Mouse (Mus musculus): ENCODE data around the gene Plk5. TPM values are rescaled to one million over a fixed set of nuclear protein-coding genes. Genes with fewer than 3 reads are reported as not detected.

Plk5 gene
- polyA plus RNA-seq, 1 experiment from 2014 or later = 0.07 TPM

DNA sequence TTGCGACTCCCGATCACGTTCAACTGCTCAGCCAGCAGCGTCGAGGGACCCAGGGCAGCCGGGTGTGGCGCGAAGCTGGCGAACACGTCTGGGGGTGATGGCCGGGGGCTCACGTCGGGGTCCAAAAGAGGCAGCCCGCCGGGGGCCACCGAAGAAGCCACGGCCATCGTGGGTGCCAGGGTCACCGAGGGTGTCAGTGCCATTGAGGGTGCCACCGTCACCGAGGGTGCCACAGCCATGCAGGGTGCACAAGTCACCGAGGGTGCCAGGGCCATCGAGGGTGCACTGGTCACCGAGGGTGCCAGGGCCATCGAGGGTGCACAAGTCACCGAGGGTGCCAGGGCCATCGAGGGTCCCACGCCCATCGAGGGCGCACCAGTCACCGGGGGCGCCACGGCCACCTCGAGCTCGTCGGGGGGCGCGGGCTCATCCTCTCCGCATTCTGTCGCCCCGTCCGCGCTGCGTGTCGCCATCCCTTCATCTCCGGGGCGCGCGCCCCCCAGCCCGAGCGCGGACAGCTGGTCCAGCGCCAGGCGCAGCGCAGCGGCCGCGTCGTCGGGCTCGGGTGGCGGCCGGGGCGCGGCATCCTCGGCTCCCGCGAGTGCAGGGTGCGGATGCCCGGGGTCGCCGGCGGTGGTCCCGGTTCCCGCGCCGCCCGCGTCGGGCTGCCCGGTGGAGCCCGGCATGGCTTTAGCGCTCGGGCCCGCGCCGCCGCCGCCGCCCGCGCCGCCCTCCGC is 30.6 kb downstream of the Plk5 start:
- no peaks in the 10 kb centered on the region for H3K27me3 ChIP-seq (ENCODE audit: control insufficient read depth, insufficient read depth, low read length)
- no peaks in the 10 kb centered on the region for H3K9me3 ChIP-seq (replicated peaks; ENCODE audit: control insufficient read depth, low read length)
- WGBS = under 1% methylated on average over 83 of the region's 94 CpGs
- H3K9ac ChIP-seq (ENCODE audit: low read length) = peak overlapping the region; percentile 87
- H3K27ac ChIP-seq (ENCODE audit: low read length) = peak overlapping the region; percentile 44
- peak overlapping the region; percentile 98 for H3K4me2 ChIP-seq (ENCODE audit: low read depth, low read length)
- peaks cover 22% of the 10 kb centered on the region for H3K4me1 ChIP-seq (ENCODE audit: control insufficient read depth, insufficient read depth, low read length)
- peak; percentile 15 for ATAC-seq (replicated peaks; ENCODE audit: extremely low read depth, insufficient read depth, low FRiP score)
- peaks cover 23% of the 10 kb centered on the region for H3K36me3 ChIP-seq (ENCODE audit: control insufficient read depth, insufficient read depth)
- H3K4me3 ChIP-seq (ENCODE audit: low read length) = peak overlapping the region; percentile 75

DNA sequence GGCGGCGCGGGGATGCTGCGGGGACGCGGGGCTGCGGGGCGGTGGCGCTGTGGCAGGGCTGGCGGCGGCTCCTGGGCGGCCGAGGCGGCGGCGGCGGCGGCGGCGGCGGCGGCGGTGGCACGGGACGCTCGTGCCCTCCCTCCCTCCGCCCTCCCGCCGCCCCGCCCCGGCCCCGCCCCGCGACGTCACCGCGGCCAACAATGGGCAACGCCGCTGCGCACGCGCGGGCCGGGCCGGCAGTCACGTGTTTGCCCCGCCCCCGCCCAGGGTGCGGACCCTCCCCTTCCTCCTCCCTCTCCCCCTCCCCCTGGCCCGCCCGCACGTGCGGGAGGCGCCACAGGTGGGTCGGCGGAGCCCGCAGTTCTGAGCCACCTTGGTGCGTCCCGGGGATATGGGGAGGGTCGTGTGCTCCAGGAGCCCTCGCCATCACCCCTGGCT is 31.3 kb downstream of the Plk5 start, which contains the start of gene Mex3d:
Gene Mex3d (minus strand): TSS at position 138 of the 438 bp plus-strand sequence.
- H3K9ac ChIP-seq (ENCODE audit: low read length) = peak within 1 kb of the TSS; percentile 87
- peak within 1 kb of the TSS; percentile 98 for H3K4me2 ChIP-seq (ENCODE audit: low read depth, low read length)
- ATAC-seq (replicated peaks; ENCODE audit: extremely low read depth, insufficient read depth, low FRiP score) = peak; percentile 77
- no peaks in the 10 kb centered on the region for H3K27me3 ChIP-seq (ENCODE audit: control insufficient read depth, insufficient read depth, low read length)
- H3K27ac ChIP-seq (ENCODE audit: low read length) = peak within 1 kb of the TSS; percentile 75
- WGBS = 0% methylated on average over 19 of the region's 61 CpGs
- no peaks in the 10 kb centered on the region for H3K9me3 ChIP-seq (replicated peaks; ENCODE audit: control insufficient read depth, low read length)
- peaks cover 22% of the 10 kb centered on the region for H3K4me1 ChIP-seq (ENCODE audit: control insufficient read depth, insufficient read depth, low read length)
- H3K4me3 ChIP-seq (ENCODE audit: low read length) = peak within 1 kb of the TSS; percentile 75
- H3K36me3 ChIP-seq (ENCODE audit: control insufficient read depth, insufficient read depth) = peaks cover 23% of the 10 kb centered on the region

GRCm38 (mm10) chr10:80388731-80389130 is 32.5 kb downstream of the Plk5 start:
- WGBS = 38% methylated on average over 2 of the region's 2 CpGs
- Histone ChIP-seq H3K4me3 (ENCODE audit: low read length) (no peak overlapping the region), H3K27me3 (ENCODE audit: control insufficient read depth, insufficient read depth, low read length) (no peaks in the 10 kb centered on the region), H3K4me1 (ENCODE audit: control insufficient read depth, insufficient read depth, low read length) (peaks cover 22% of the 10 kb centered on the region), H3K9ac (ENCODE audit: low read length) (no peak overlapping the region), H3K36me3 (ENCODE audit: control insufficient read depth, insufficient read depth) (peaks cover 28% of the 10 kb centered on the region), H3K9me3 (replicated peaks; ENCODE audit: control insufficient read depth, low read length) (no peaks in the 10 kb centered on the region), H3K27ac (ENCODE audit: low read length) (no peak overlapping the region), H3K4me2 (ENCODE audit: low read depth, low read length) (no peak overlapping the region)
- ATAC-seq (replicated peaks; ENCODE audit: extremely low read depth, insufficient read depth, low FRiP score) = no peak

DNA sequence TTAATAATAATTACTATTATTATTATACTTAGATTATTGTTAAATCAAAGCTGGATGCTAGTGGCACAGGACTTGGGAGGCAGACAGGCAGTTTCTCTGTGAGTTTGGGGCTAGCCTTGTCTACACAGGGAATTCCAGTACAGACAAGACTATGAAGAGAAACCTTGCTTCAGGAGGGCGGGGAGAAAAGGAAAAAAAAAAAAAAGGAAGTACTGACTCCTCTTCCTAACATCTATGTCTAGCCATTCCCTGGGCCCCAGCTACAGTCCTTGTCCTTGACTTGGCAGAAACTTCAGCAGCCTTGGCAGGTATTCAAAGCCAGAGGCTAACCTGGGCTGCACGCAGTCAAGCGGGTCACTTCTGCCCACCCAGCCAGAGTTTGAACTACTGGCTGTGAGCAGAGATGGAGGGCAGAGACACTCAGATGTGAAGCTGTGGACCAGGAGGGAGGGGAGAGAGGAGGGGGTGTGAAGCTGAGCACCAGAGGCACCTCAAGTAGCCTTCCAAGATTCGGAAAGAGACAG is 33.0 kb downstream of the Plk5 start:
- Histone ChIP-seq H3K36me3 (ENCODE audit: control insufficient read depth, insufficient read depth) (peaks cover 33% of the 10 kb centered on the region), H3K4me3 (ENCODE audit: low read length) (no peak overlapping the region), H3K27me3 (ENCODE audit: control insufficient read depth, insufficient read depth, low read length) (no peaks in the 10 kb centered on the region), H3K27ac (ENCODE audit: low read length) (no peak overlapping the region), H3K4me2 (ENCODE audit: low read depth, low read length) (no peak overlapping the region), H3K9ac (ENCODE audit: low read length) (no peak overlapping the region), H3K9me3 (replicated peaks; ENCODE audit: control insufficient read depth, low read length) (no peaks in the 10 kb centered on the region), H3K4me1 (ENCODE audit: control insufficient read depth, insufficient read depth, low read length) (peaks cover 19% of the 10 kb centered on the region)
- ATAC-seq (replicated peaks; ENCODE audit: extremely low read depth, insufficient read depth, low FRiP score) = no peak
- 63% methylated on average over 4 of the region's 4 CpGs for WGBS

DNA sequence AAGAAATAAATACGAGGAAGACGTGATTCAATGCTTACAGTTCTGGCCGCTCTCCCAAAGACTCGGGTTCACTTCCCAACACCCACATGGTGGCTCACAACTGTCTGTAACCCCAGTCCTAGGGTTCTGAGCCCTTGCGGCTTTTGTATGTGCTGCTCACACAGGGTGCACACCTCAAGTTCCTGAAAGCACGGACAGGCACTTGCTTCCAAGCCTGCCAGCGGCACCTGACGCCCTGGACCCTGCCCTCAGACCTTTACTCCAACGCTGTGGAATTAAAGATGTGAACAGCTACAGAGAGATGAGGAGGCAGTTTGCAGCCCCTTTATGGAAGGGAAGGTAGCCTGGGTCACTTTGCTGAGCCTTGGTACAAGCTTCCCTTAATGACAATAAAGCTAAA is 34.4 kb downstream of the Plk5 start:
- Histone ChIP-seq H3K27ac (ENCODE audit: low read length) (no peak overlapping the region), H3K4me1 (ENCODE audit: control insufficient read depth, insufficient read depth, low read length) (peaks cover 5% of the 10 kb centered on the region), H3K9ac (ENCODE audit: low read length) (no peak overlapping the region), H3K4me3 (ENCODE audit: low read length) (no peak overlapping the region), H3K27me3 (ENCODE audit: control insufficient read depth, insufficient read depth, low read length) (no peaks in the 10 kb centered on the region), H3K9me3 (replicated peaks; ENCODE audit: control insufficient read depth, low read length) (no peaks in the 10 kb centered on the region), H3K4me2 (ENCODE audit: low read depth, low read length) (no peak overlapping the region), H3K36me3 (ENCODE audit: control insufficient read depth, insufficient read depth) (peaks cover 42% of the 10 kb centered on the region)
- ATAC-seq (replicated peaks; ENCODE audit: extremely low read depth, insufficient read depth, low FRiP score) = no peak
- 84% methylated on average over 9 of the region's 9 CpGs for WGBS

DNA sequence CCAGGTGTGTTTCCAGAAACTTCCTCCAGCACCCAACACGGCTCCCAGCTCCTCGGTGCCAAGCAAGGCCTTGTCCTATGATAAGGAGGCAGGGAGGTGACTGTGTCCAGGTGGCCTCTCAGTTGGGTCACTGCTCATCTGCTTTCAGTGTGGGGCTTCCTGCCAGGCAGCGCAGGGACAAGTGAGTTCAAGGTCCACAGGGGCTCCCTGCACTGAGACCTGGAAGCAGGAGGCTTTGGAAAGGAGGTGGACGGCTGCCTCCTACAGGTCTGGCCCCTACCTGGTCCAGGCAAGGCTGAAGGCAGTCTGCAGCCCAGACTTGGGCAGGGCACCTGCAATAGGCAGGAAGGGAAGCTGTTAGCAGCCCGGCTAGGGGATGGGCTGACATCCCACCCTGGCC is 36.4 kb downstream of the Plk5 start:
- no peaks in the 10 kb centered on the region for H3K9me3 ChIP-seq (replicated peaks; ENCODE audit: control insufficient read depth, low read length)
- H3K36me3 ChIP-seq (ENCODE audit: control insufficient read depth, insufficient read depth) = peaks cover 42% of the 10 kb centered on the region
- H3K27me3 ChIP-seq (ENCODE audit: control insufficient read depth, insufficient read depth, low read length) = no peaks in the 10 kb centered on the region
- H3K4me3 ChIP-seq (ENCODE audit: low read length) = no peak overlapping the region
- no peak overlapping the region for H3K27ac ChIP-seq (ENCODE audit: low read length)
- ATAC-seq (replicated peaks; ENCODE audit: extremely low read depth, insufficient read depth, low FRiP score) = no peak
- H3K4me1 ChIP-seq (ENCODE audit: control insufficient read depth, insufficient read depth, low read length) = peaks cover 14% of the 10 kb centered on the region
- 89% methylated on average over 5 of the region's 5 CpGs for WGBS
- H3K9ac ChIP-seq (ENCODE audit: low read length) = no peak overlapping the region
- no peak overlapping the region for H3K4me2 ChIP-seq (ENCODE audit: low read depth, low read length)

- H3K36me3 ChIP-seq (ENCODE audit: control insufficient read depth, insufficient read depth) = peaks cover 42% of the 10 kb centered on the region
- no peak overlapping the region for H3K4me2 ChIP-seq (ENCODE audit: low read depth, low read length)
- H3K9ac ChIP-seq (ENCODE audit: low read length) = no peak overlapping the region
- H3K27ac ChIP-seq (ENCODE audit: low read length) = no peak overlapping the region
- H3K4me3 ChIP-seq (ENCODE audit: low read length) = no peak overlapping the region
- H3K27me3 ChIP-seq (ENCODE audit: control insufficient read depth, insufficient read depth, low read length) = no peaks in the 10 kb centered on the region
- WGBS = 93% methylated on average over 35 of the region's 35 CpGs
- no peaks in the 10 kb centered on the region for H3K9me3 ChIP-seq (replicated peaks; ENCODE audit: control insufficient read depth, low read length)
- peaks cover 17% of the 10 kb centered on the region for H3K4me1 ChIP-seq (ENCODE audit: control insufficient read depth, insufficient read depth, low read length)
- ATAC-seq (replicated peaks; ENCODE audit: extremely low read depth, insufficient read depth, low FRiP score) = no peak
Observed at GRCm38 (mm10) chr10:80395025-80395627, 38.9 kb downstream of the Plk5 start.

- peaks cover 39% of the 10 kb centered on the region for H3K36me3 ChIP-seq (ENCODE audit: control insufficient read depth, insufficient read depth)
- no peak for ATAC-seq (replicated peaks; ENCODE audit: extremely low read depth, insufficient read depth, low FRiP score)
- peak overlapping the region; percentile 90 for H3K4me2 ChIP-seq (ENCODE audit: low read depth, low read length)
- H3K9me3 ChIP-seq (replicated peaks; ENCODE audit: control insufficient read depth, low read length) = no peaks in the 10 kb centered on the region
- no peaks in the 10 kb centered on the region for H3K27me3 ChIP-seq (ENCODE audit: control insufficient read depth, insufficient read depth, low read length)
- H3K4me1 ChIP-seq (ENCODE audit: control insufficient read depth, insufficient read depth, low read length) = peaks cover 25% of the 10 kb centered on the region
- WGBS = 81% methylated on average over 11 of the region's 11 CpGs
- 0 out of 2 replicates have a peak overlapping the region, but pooled peaks have one; percentile 1 for H3K4me3 ChIP-seq (ENCODE audit: low read length)
- H3K9ac ChIP-seq (ENCODE audit: low read length) = peak overlapping the region; percentile 96; the same call in 1 of the 2 replicates
- no peak overlapping the region for H3K27ac ChIP-seq (ENCODE audit: low read length)
Observed at GRCm38 (mm10) chr10:80396822-80397523, 40.7 kb downstream of the Plk5 start.

Data from heart, embryonic 16.5 days (tissue).